Mouse (Mus musculus) stomach, postnatal 0 days (tissue): ENCODE measurements around the gene Pwwp2b.

Experiments used
- CTCF ChIP-seq: IDR thresholded peaks from 2 replicates; pipeline ENCODE4 v1.5.1; 2016; ENCODE audit warnings: antibody characterized with exemption, low read depth, mild to moderate bottlenecking, moderate library complexity
- EP300 ChIP-seq: optimal IDR thresholded peaks from 2 replicates; pipeline ENCODE3; 2016; ENCODE audit warnings: antibody characterized with exemption

DNA sequence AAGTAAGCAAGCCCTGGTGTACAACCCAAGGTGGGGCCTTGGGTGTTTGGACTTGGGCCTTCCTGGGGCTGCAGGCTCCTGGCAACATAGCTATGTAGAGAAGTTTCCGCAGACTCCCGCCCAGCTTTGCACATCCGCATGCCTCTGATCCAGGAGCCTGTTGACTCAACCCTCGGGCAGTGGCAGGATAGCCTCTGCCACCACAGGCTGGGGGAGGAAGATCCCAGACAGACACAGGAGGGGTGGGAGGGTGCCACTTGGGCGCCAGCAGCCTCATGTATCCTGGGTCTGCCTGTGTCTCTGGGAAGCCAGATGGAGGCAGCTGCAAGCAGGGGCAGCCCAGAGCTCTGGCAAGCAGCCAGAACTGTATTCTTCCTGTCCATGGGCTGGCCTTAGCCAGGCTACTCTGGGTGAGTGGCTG lies 3.6 kb downstream of the Pwwp2b start:
- TF ChIP-seq CTCF (no peak), EP300 (no peak)
